Mouse (Mus musculus) hematopoietic stem cell, adult 5-6 weeks (primary cell): Measurements from ENCODE around the gene Polr2j. TPM values are rescaled to one million over a fixed set of nuclear protein-coding genes. Genes with fewer than 3 reads are reported as not detected.

Experiments
- total RNA-seq: library from RNA; stranded (forward); fragments of 172-1452, 232-1000 nt; gene quantifications from 2 replicates; pipeline ENCODE4 v1.2.3, GENCODE M21; 2017

The Polr2j gene
- total RNA-seq, 1 experiment from 2014 or later: 73.1 TPM

Other genes starting within 250 kb of the Polr2j start
- gene Hspb1, start 228.7 kb upstream of the Polr2j start, total RNA-seq: not detected in 2 replicates
- gene Ywhag, start 182.0 kb upstream of the Polr2j start, total RNA-seq: 95.4 and 110 TPM in 2 replicates
- 3.4 and 3.8 TPM in 2 replicates for gene Ssc4d, start 142.1 kb upstream of the Polr2j start, total RNA-seq
- gene Zp3, start 136.5 kb upstream of the Polr2j start, total RNA-seq: not detected in 2 replicates
- gene Dtx2, start 121.8 kb upstream of the Polr2j start, total RNA-seq: 3.4 and 4.4 TPM in 2 replicates
- gene Upk3b, start 78.1 kb upstream of the Polr2j start, total RNA-seq: not detected in 2 replicates
- not detected in 2 replicates for gene Upk3bl, start 62.1 kb upstream of the Polr2j start, total RNA-seq
- gene Rasa4, start 32.7 kb upstream of the Polr2j start, total RNA-seq: 25.2 and 27.2 TPM in 2 replicates
- gene Lrwd1, start 19.4 kb downstream of the Polr2j start, total RNA-seq: 26.8 and 40.3 TPM in 2 replicates
- 6.6 and 12.6 TPM in 2 replicates for gene Alkbh4, start 19.5 kb downstream of the Polr2j start, total RNA-seq
- gene Orai2, start 54.1 kb downstream of the Polr2j start, total RNA-seq: 25.8 and 26.5 TPM in 2 replicates
- gene Prkrip1, start 82.3 kb downstream of the Polr2j start, total RNA-seq: 42.5 and 55.0 TPM in 2 replicates
- 3.6 and 7.4 TPM in 2 replicates for gene Sh2b2, start 129.9 kb downstream of the Polr2j start, total RNA-seq